Mouse (Mus musculus) erythroblast, embryonic 14.5 days (primary cell): ENCODE results near the gene Prkg1.

ENCODE experiments used
- GATA1 ChIP-seq: IDR thresholded peaks from 2 replicates; pipeline ENCODE4 v1.6.1; 2012; ENCODE audit warnings: low read length, inconsistent platforms, mixed read lengths
- TAL1 ChIP-seq: IDR thresholded peaks from 3 replicates; pipeline ENCODE4 v1.6.1; 2012; ENCODE audit warnings: low read length, inconsistent platforms, mixed read lengths

DNA sequence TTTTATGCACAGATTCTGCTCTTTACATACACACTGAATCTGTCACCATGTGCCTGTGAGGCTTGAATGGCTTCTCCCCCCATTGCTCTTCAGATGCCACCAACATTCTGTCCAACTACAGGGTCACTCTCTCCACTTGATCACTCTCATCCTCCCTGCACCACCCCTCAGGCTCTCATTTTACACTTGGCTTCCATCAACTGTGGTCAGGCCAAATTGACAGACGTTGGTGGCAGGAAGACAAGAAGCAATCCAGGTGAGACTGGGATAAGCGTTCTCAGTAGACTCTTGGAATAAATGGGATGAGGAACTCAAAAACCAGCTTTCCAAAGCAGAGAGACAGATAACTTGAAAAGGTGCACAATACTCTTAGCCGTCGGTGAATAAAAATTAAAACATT, 786.7 kb downstream of the Prkg1 start:
- TF ChIP-seq TAL1 (no peak), GATA1 (no peak)
